In the genomic region with DNA sequence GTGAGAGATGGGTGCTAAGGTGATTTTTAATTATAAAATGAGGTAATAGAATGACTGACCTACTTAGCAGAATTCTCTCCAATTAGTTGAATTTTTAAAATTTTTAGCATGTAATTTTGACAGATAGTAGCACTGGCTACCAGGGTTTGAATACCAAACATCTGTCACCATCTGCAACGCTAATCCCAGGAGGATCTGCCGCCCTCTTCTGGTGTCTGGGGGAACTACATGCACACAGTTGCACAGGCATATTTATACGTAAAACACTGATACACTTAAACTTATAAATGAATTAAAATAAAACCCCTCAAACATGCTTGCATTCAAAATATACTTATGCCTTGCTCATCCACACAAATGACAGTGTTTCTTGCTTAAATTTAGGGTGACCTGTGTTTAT, we compare ENCODE assay signal across 8 mouse cellular contexts.
DNase-seq lines count a peak whose midpoint lies in the region; ATAC-seq and TF ChIP-seq lines count a peak whose summit lies in the region.
"Had no signal": no experiment of that assay in that cellular context is flagged by ENCODE, and none has a peak within 500 bp of the region (broad histone marks: within the 10 kb centered on the region; RNA-seq: fewer than 3 reads in every experiment).

No protein-coding gene starts in this region.

- no peaks in the 10 kb centered on the region for H3K4me1 ChIP-seq in MEL (ENCODE audit: control insufficient read depth in 1 of 2, insufficient read depth in 2 of 2, low read length in 2 of 2)
- H3K4me1 ChIP-seq in embryonic facial prominence, embryonic 11.5 days (ENCODE audit: control insufficient read depth, insufficient read depth, low read length), result no peaks in the 10 kb centered on the region
- no peaks in the 10 kb centered on the region for H3K4me1 ChIP-seq in lung, adult 2 months (ENCODE audit: control insufficient read depth, insufficient read depth, low read length)
- H3K4me1 ChIP-seq: megakaryocyte, embryonic 14.5 days had no signal

- peak; percentile 52 to 70 (median 66) for TF ChIP-seq CTCF in MEL (IDR thresholded peaks at IDR 0.05 in 2 of 3, conservative IDR thresholded peaks at IDR 0.05 in 1 of 3; ENCODE audit: control insufficient read depth in 1 of 3, insufficient read depth in 1 of 3, low read depth in 2 of 3, low read length in 3 of 3, poor library complexity in 1 of 3, severe bottlenecking in 1 of 3)
- TF ChIP-seq CTCF in lung, adult 2 months (IDR thresholded peaks at IDR 0.05; ENCODE audit: insufficient read depth, low read length), result peak; percentile 57

- ATAC-seq in embryonic facial prominence, embryonic 11.5 days (replicated peaks; ENCODE audit: insufficient number of reproducible peaks, low FRiP score, low TSS enrichment, low read depth), result no peak

- H3K27ac ChIP-seq in MEL (ENCODE audit: control insufficient read depth, low read depth, low read length), result no peak overlapping the region
- H3K27ac ChIP-seq in embryonic facial prominence, embryonic 11.5 days (replicated peaks; ENCODE audit: low read depth, low read length), result no peak overlapping the region

- 26% methylated on average over 3 of the region's 3 CpGs for WGBS in embryonic facial prominence, embryonic 11.5 days
- 30% methylated on average over 3 of the region's 3 CpGs for WGBS in lung, adult 2 months

- H3K27me3 ChIP-seq in MEL (ENCODE audit: control insufficient read depth in 1 of 2, insufficient read depth in 2 of 2, low read length in 2 of 2), result no peaks in the 10 kb centered on the region
- no peaks in the 10 kb centered on the region for H3K27me3 ChIP-seq in embryonic facial prominence, embryonic 11.5 days (ENCODE audit: control insufficient read depth, insufficient read depth, low read length)
- H3K27me3 ChIP-seq: megakaryocyte, embryonic 14.5 days had no signal

- DNase-seq in kidney, adult 8-10 months, result peak; percentile 4 to 69
- DNase-seq in kidney, adult 11 months, result no peak
- DNase-seq in MEL (ENCODE audit: low read depth, low spot score), result peak; percentile 16
- peak; percentile 53 for DNase-seq in adrenal gland, postnatal 25 days
- DNase-seq in embryonic facial prominence, embryonic 11.5 days (ENCODE audit: low spot score), result peak; percentile 63
- DNase-seq in lung, adult 2 months, result peak; percentile 25
- peak; percentile 1 for DNase-seq in thymus, postnatal 25 days

- TF ChIP-seq RAD21 in MEL (IDR thresholded peaks at IDR 0.05; ENCODE audit: low read depth, low read length), result peak; percentile 37

- TF ChIP-seq POLR2A in MEL (IDR thresholded peaks at IDR 0.05; ENCODE audit: control insufficient read depth in 1 of 2, insufficient read depth in 1 of 2, low read depth in 1 of 2, low read length in 2 of 2, poor library complexity in 1 of 2), result no peak
- TF ChIP-seq POLR2A in lung, adult 2 months (IDR thresholded peaks at IDR 0.05; ENCODE audit: borderline replicate concordance, extremely low read depth, low read depth, low read length), result no peak

- H3K4me2 ChIP-seq in embryonic facial prominence, embryonic 11.5 days (ENCODE audit: low read depth, low read length), result no peak overlapping the region

- no peak overlapping the region for H3K9ac ChIP-seq in MEL (ENCODE audit: control insufficient read depth, low read depth, low read length, poor library complexity, severe bottlenecking)
- H3K9ac ChIP-seq in embryonic facial prominence, embryonic 11.5 days (replicated peaks; ENCODE audit: low read length), result no peak overlapping the region

- H3K4me3 ChIP-seq in MEL (ENCODE audit: control insufficient read depth in 1 of 2, insufficient read depth in 1 of 2, low read depth in 2 of 2, low read length in 2 of 2), result no peak overlapping the region
- no peak overlapping the region for H3K4me3 ChIP-seq in embryonic facial prominence, embryonic 11.5 days (ENCODE audit: low read depth, low read length)
- H3K4me3 ChIP-seq in lung, adult 2 months (replicated peaks; ENCODE audit: extremely low read depth, low read depth, low read length), result no peak overlapping the region
- H3K4me3 ChIP-seq: megakaryocyte, embryonic 14.5 days had no signal

- H3K79me2 ChIP-seq in MEL (ENCODE audit: control insufficient read depth, insufficient read depth, low read length, poor library complexity), result no peaks in the 10 kb centered on the region

- H3K36me3 ChIP-seq in MEL (ENCODE audit: control insufficient read depth in 1 of 2, insufficient read depth in 2 of 2, low read length in 2 of 2), result no peaks in the 10 kb centered on the region
- H3K36me3 ChIP-seq in embryonic facial prominence, embryonic 11.5 days (replicated peaks; ENCODE audit: control insufficient read depth, insufficient read depth, low read depth, low read length), result no peaks in the 10 kb centered on the region

- TF ChIP-seq EP300 in MEL (IDR thresholded peaks at IDR 0.05; ENCODE audit: low read depth in 1 of 2, low read length in 2 of 2), result no peak

- H3K9me3 ChIP-seq in MEL (replicated peaks; ENCODE audit: insufficient read depth, low read length), result no peaks in the 10 kb centered on the region
- H3K9me3 ChIP-seq in embryonic facial prominence, embryonic 11.5 days (replicated peaks; ENCODE audit: control insufficient read depth, low read length), result no peaks in the 10 kb centered on the region
- H3K9me3 ChIP-seq: megakaryocyte, embryonic 14.5 days had no signal

TF ChIP-seq in MEL, 35 proteins besides CTCF, POLR2A, EP300 and RAD21:
- peak; percentile 60 for TF ChIP-seq SMC3 (IDR thresholded peaks at IDR 0.05; ENCODE audit: low read depth, low read length)
- TF ChIP-seq TBP (IDR thresholded peaks at IDR 0.05; ENCODE audit: low read depth, low read length), result no peak
TF ChIP-seq in MEL: peak in this region for 1.
